Mouse (Mus musculus) kidney, postnatal 0 days (tissue): Measurements from ENCODE around the gene Ccdc125. TPM values are rescaled to one million over a fixed set of nuclear protein-coding genes. Genes with fewer than 3 reads are reported as not detected.
"Not testable (repeated sequence)": the region's sequence is repeated elsewhere in the genome, so short reads cannot be mapped to it uniquely, and the experiment has no call there.

Experiments
- ATAC-seq: fragments of 200-750 bp; cut with Nextera tagmentation; replicated peaks from 2 replicates; pipeline ENCODE4 v1.8.0; 2017; ENCODE audit warnings: low read depth, moderate number of reproducible peaks, moderate TSS enrichment, moderate library complexity; ENCODE audit not compliant: low FRiP score
- DNase-seq: peaks from one replicate; pipeline ENCODE4 v3.0.0-alpha.2; 2016; ENCODE audit warnings: low spot score
- H3K27ac ChIP-seq: fragments of 300-500 bp; sonication (generic); 2 replicates; pipeline ENCODE4 v1.5.1; 2014; ENCODE audit warnings: mild to moderate bottlenecking
- H3K27me3 ChIP-seq: fragments of 300-500 bp; sonication (generic); 2 replicates; pipeline ENCODE4 v1.6.1; 2014; ENCODE audit warnings: low read length, mixed read lengths; ENCODE audit not compliant: insufficient read depth
- H3K36me3 ChIP-seq: fragments of 300-500 bp; sonication (generic); 2 replicates; pipeline ENCODE4 v1.6.1; 2014; ENCODE audit warnings: low read length, mixed read lengths; ENCODE audit not compliant: insufficient read depth
- H3K4me1 ChIP-seq: fragments of 300-500 bp; sonication (generic); replicated peaks from 2 replicates; pipeline ENCODE4 v1.6.1; 2014; ENCODE audit warnings: antibody characterized with exemption, low read length, mixed read lengths; ENCODE audit not compliant: insufficient read depth
- H3K4me2 ChIP-seq: fragments of 300-500 bp; sonication (generic); 2 replicates; pipeline ENCODE4 v1.6.1; 2014; ENCODE audit warnings: mild to moderate bottlenecking, low read length, moderate library complexity, mixed read lengths
- H3K4me3 ChIP-seq: fragments of 300-500 bp; sonication (generic); replicated peaks from 2 replicates; pipeline ENCODE4 v1.5.1; 2014; ENCODE audit warnings: low read depth, low read length
- H3K9ac ChIP-seq: fragments of 300-500 bp; sonication (generic); 2 replicates; pipeline ENCODE4 v1.6.1; 2014; ENCODE audit warnings: low read depth, low read length
- H3K9me3 ChIP-seq: fragments of 300-500 bp; sonication (generic); replicated peaks from 2 replicates; pipeline ENCODE4 v1.6.1; 2016; ENCODE audit warnings: low read length, inconsistent platforms, mixed read lengths
- CTCF ChIP-seq: IDR thresholded peaks from 2 replicates; pipeline ENCODE4 v1.5.1; 2016; ENCODE audit warnings: antibody characterized with exemption, low read depth, mild to moderate bottlenecking, moderate library complexity
- WGBS: fragments of 180-500 bp; shearing (Covaris S2); extraction: QIAGEN DNeasy Blood & Tissue Kit; methylation state at CpG from one replicate; pipeline ENCODE4 v1.1.7; 2014; 5-methylcytosine and 5-hydroxymethylcytosine counted together
- polyA plus RNA-seq: library from polyadenylated mRNA; unstranded; fragments of >200 nt; fragmentation: Nextera tagmentation; extraction: Ambion mirVana; gene quantifications from 2 replicates; pipeline ENCODE4 v1.2.1, GENCODE M21; 2015

Gene Ccdc125
- polyA plus RNA-seq, 1 experiment from 2014 or later, result 6.1 TPM

DNA sequence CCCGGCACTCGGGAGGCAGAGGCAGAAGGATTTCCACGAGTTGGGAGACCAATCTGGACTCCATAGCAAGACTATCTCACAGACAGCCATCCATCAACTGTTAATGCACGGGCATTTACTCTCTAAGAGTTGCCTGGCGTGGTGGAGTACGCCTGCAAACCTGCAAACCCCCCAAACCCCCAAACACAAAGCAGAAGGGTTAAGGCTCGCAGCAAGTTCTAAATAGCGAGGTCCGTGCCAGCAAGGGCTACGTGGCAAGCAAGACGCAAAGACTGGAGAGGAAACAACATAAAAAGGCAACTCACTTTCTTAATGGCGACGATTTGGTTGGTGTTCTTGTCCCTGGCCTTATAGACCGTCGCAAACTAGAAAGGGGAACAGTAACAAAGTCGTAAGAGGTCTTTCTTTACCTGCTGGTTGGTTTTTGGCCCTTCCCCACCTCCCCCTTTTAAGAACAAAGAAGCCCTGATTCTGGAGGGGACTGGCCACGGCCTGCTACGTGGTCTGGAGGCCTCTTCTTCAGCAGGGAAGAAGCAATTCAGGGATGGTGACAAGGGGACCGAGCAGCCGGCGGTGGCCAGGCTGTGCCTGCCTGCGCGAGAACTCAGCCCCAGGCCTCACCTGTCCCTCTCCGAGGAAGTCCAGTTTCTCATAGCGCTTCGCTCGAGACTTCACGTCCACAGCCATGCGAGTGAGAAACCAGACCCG, 60.8 kb downstream of the Ccdc125 start:
- ATAC-seq (no peak), DNase-seq (no peak)
- Histone ChIP-seq H3K27ac (peak overlapping the region; percentile 98), H3K4me2 (peak overlapping the region; percentile 83), H3K9me3 (no peaks in the 10 kb centered on the region), H3K27me3 (no peaks in the 10 kb centered on the region), H3K9ac (peak overlapping the region; percentile 87), H3K4me1 (0 out of 2 replicates have a peak, but pooled peaks cover 7% of the 10 kb centered on the region), H3K36me3 (peaks cover 9% of the 10 kb centered on the region), H3K4me3 (peak overlapping the region; percentile 85)
- TF ChIP-seq CTCF, result no peak
- under 1% methylated on average over 30 of the region's 30 CpGs for WGBS

GRCm38 (mm10) chr13:100730861-100731176, 61.3 kb downstream of the Ccdc125 start, which contains the start of gene Cdk7:
Gene Cdk7 (minus strand): TSS chr13:100730939.
- DNase-seq, result peak; percentile 98
- Histone ChIP-seq H3K36me3 (peaks cover 10% of the 10 kb centered on the region), H3K4me2 (peak within 1 kb of the TSS; percentile 83), H3K27ac (peak within 1 kb of the TSS; percentile 98), H3K27me3 (no peaks in the 10 kb centered on the region), H3K4me3 (peak within 1 kb of the TSS; percentile 85), H3K9me3 (no peaks in the 10 kb centered on the region), H3K4me1 (0 out of 2 replicates have a peak, but pooled peaks cover 7% of the 10 kb centered on the region), H3K9ac (peak within 1 kb of the TSS; percentile 87)
- peak; percentile 97 for ATAC-seq
- TF ChIP-seq CTCF, result no peak
- under 1% methylated on average over 19 of the region's 19 CpGs for WGBS

GRCm38 (mm10) chr13:100731462-100732046, 62.0 kb downstream of the Ccdc125 start:
- H3K4me3 ChIP-seq, H3K4me1 ChIP-seq, H3K36me3 ChIP-seq, DNase-seq, H3K27me3 ChIP-seq, H3K9me3 ChIP-seq, ATAC-seq, H3K9ac ChIP-seq: not testable (repeated sequence)
- 94% methylated on average over 5 of the region's 6 CpGs for WGBS
- peak overlapping the region; percentile 98 for H3K27ac ChIP-seq
- peak overlapping the region; percentile 48 for H3K4me2 ChIP-seq

GRCm38 (mm10) chr13:100732756-100733155, 63.2 kb downstream of the Ccdc125 start:
- no peak overlapping the region for H3K27ac ChIP-seq
- DNase-seq (no peak), ATAC-seq (no peak)
- H3K9me3 ChIP-seq, result no peaks in the 10 kb centered on the region
- H3K4me1 ChIP-seq, result 0 out of 2 replicates have a peak, but pooled peaks cover 7% of the 10 kb centered on the region
- peaks cover 12% of the 10 kb centered on the region for H3K36me3 ChIP-seq
- no peak overlapping the region for H3K9ac ChIP-seq
- H3K4me2 ChIP-seq, result no peak overlapping the region
- H3K4me3 ChIP-seq, result no peak overlapping the region
- no peaks in the 10 kb centered on the region for H3K27me3 ChIP-seq
- WGBS, result 98% methylated on average over 2 of the region's 2 CpGs
- TF ChIP-seq CTCF, result no peak

DNA sequence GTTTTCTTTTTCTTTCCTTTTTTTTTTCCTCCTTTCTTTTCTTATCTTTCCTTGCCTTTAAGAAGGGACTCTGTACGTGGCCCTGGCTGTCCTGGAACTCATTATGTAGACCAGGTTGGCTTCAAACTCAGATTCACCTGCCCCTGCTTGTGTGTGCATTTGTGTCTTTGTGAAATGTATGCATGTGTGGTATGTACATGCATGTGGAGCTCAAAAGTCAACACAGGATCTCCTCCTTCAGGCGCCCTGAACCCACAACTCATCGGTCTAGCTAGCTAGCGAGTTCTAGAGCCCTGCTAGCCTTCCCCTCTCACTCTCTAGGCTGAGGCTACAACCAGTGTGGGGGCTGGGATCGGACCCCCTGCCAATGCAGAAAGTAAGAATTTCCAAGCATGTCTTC, 73.3 kb downstream of the Ccdc125 start:
- ATAC-seq (no peak), DNase-seq (no peak)
- no peak for TF ChIP-seq CTCF
- H3K4me3 ChIP-seq, result no peak overlapping the region
- no peaks in the 10 kb centered on the region for H3K9me3 ChIP-seq
- H3K27ac ChIP-seq, result peak overlapping the region; percentile 40; the same call in 1 of the 2 replicates
- no peaks in the 10 kb centered on the region for H3K27me3 ChIP-seq
- H3K9ac ChIP-seq, result no peak overlapping the region
- H3K4me1 ChIP-seq, result 0 out of 2 replicates have a peak, but pooled peaks cover 5% of the 10 kb centered on the region
- WGBS, result 93% methylated on average over 5 of the region's 5 CpGs
- H3K4me2 ChIP-seq, result peak overlapping the region; percentile 59
- H3K36me3 ChIP-seq, result 0 out of 2 replicates have a peak, but pooled peaks cover 2% of the 10 kb centered on the region

GRCm38 (mm10) chr13:100743346-100744035, 74.0 kb downstream of the Ccdc125 start:
- TF ChIP-seq CTCF, result no peak
- Histone ChIP-seq H3K27me3 (no peaks in the 10 kb centered on the region), H3K9me3 (no peaks in the 10 kb centered on the region), H3K4me3 (peak overlapping the region; percentile 78), H3K4me1 (0 out of 2 replicates have a peak, but pooled peaks cover 5% of the 10 kb centered on the region), H3K36me3 (0 out of 2 replicates have a peak, but pooled peaks cover 2% of the 10 kb centered on the region), H3K4me2 (peak overlapping the region; percentile 59), H3K9ac (peak overlapping the region; percentile 75), H3K27ac (peak overlapping the region; percentile 96)
- ATAC-seq (peak; percentile 53), DNase-seq (no peak)
- WGBS, result 56% methylated on average over 11 of the region's 11 CpGs
